Mouse (Mus musculus): ENCODE measurements at regions not wholly inside any gene's neighbourhood (a gene's known extent, or its start where the extent isn't known, plus 50 kb on each side); places are given as distances from the start of the nearest gene placed in this dataset.
"Not testable (repeated sequence)": the region's sequence is repeated elsewhere in the genome, so short reads cannot be mapped to it uniquely, and the experiment has no call there.

DNA sequence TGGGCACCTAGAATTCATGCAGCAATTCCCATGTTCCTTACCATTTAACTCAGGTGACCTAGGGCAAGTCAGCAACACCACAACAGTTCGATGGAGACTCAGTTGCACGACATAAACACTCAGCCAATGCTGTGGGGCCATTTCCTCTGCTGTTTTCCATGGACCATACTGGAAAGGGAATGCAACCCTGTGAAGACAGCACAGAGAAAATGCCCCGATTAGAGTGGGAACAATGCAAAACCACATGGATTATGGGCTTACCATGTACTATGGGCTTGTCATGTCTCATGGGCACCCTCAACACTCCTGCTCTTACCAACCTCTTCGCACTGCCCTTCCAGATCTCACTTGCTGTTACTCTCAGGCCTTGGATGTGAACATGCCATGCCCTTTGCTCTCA lies 207.6 kb downstream of the Snurf start:
- DNase-seq (ENCODE audit: low spot score), result not testable (repeated sequence)

DNA sequence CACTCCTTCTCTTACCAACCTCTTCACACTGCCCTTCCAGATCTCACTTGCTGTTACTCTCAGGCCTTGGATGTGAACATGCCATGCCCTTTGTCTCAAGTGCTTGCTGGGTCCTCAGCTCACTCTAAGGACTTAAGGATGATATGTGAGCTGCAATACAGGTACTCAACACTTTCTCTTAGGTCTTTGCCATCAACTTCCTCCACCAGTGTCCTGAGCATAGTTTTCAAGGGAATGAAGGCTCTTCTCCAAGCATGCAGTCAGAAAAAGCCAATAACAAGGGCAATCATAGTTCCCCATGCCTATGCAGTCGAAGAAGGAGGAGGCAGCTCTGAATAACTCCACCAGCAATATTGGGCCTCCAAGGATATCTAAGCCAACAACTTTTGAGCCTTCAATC lies 235.1 kb downstream of the Snurf start:
- DNase-seq (ENCODE audit: low spot score), result peak; percentile 23

GRCm38 (mm10) chr7:59768641-59769040 lies 236.2 kb downstream of the Snurf start:
- peak; percentile 23 for DNase-seq (ENCODE audit: low spot score)

GRCm38 (mm10) chr7:59767325-59767724 lies 237.5 kb downstream of the Snurf start:
- peak; percentile 22 for DNase-seq (ENCODE audit: low spot score)
